ENCODE assay signal across 22 mouse cellular contexts in genomic region chr16:93219731-93220130, GRCm38 (mm10).
DNase-seq lines count a peak whose midpoint lies in the region; ATAC-seq and TF ChIP-seq lines count a peak whose summit lies in the region.
"Had no signal": no experiment of that assay in that cellular context is flagged by ENCODE, and none has a peak within 500 bp of the region (broad histone marks: within the 10 kb centered on the region; RNA-seq: fewer than 3 reads in every experiment).

No protein-coding gene starts in this region.

- TF ChIP-seq EP300 in MEL (IDR thresholded peaks at IDR 0.05; ENCODE audit: low read depth in 1 of 2, low read length in 2 of 2) = peak; percentile 93 to 96
- TF ChIP-seq EP300 in liver, postnatal 0 days (IDR thresholded peaks at IDR 0.05; ENCODE audit: low read depth) = peak; percentile 44; the same call in 1 of the 2 replicates

- 0 out of 2 replicates have a peak overlapping the region, but pooled peaks have one; percentile 5 for H3K4me2 ChIP-seq in liver, embryonic 12.5 days
- H3K4me2 ChIP-seq in liver, postnatal 0 days (ENCODE audit: low read depth, low read length) = no peak overlapping the region
- no peak overlapping the region for H3K4me2 ChIP-seq in midbrain, embryonic 15.5 days
- H3K4me2 ChIP-seq: embryonic facial prominence, embryonic 15.5 days; heart, embryonic 13.5 days; hindbrain, embryonic 15.5 days had no signal

- peak; percentile 55; the same call in 1 of the 2 replicates for ATAC-seq in liver, embryonic 12.5 days
- ATAC-seq in liver, postnatal 0 days = no peak
- ATAC-seq in midbrain, embryonic 15.5 days (replicated peaks) = no peak
- ATAC-seq: activated CD4-positive, CD25-positive, alpha-beta regulatory T cell, adult 4 months; forebrain, embryonic 14.5 days; Patski had no signal

- H3K79me2 ChIP-seq in MEL (ENCODE audit: control insufficient read depth, insufficient read depth, low read length, poor library complexity) = no peaks in the 10 kb centered on the region

- no peaks in the 10 kb centered on the region for H3K27me3 ChIP-seq in MEL (ENCODE audit: control insufficient read depth in 1 of 2, insufficient read depth in 2 of 2, low read length in 2 of 2)
- peaks cover 49% of the 10 kb centered on the region for H3K27me3 ChIP-seq in liver, embryonic 12.5 days (replicated peaks)
- 0 out of 2 replicates have a peak, but pooled peaks cover 3% of the 10 kb centered on the region for H3K27me3 ChIP-seq in liver, postnatal 0 days (ENCODE audit: insufficient read depth, low read length)
- no peaks in the 10 kb centered on the region for H3K27me3 ChIP-seq in midbrain, embryonic 15.5 days (replicated peaks)
- H3K27me3 ChIP-seq: CH12.LX; embryonic facial prominence, embryonic 15.5 days; hindbrain, embryonic 15.5 days; Patski had no signal

- no peak for TF ChIP-seq POLR2A in MEL (IDR thresholded peaks at IDR 0.05; ENCODE audit: control insufficient read depth in 1 of 2, insufficient read depth in 1 of 2, low read depth in 1 of 2, low read length in 2 of 2, poor library complexity in 1 of 2)

- no peak overlapping the region for H3K9ac ChIP-seq in MEL (ENCODE audit: control insufficient read depth, low read depth, low read length, poor library complexity, severe bottlenecking)
- H3K9ac ChIP-seq in liver, embryonic 12.5 days = no peak overlapping the region
- H3K9ac ChIP-seq in liver, postnatal 0 days (replicated peaks) = no peak overlapping the region
- no peak overlapping the region for H3K9ac ChIP-seq in midbrain, embryonic 15.5 days
- H3K9ac ChIP-seq: embryonic facial prominence, embryonic 15.5 days; heart, embryonic 13.5 days; hindbrain, embryonic 15.5 days had no signal

- no peaks in the 10 kb centered on the region for H3K9me3 ChIP-seq in MEL (replicated peaks; ENCODE audit: insufficient read depth, low read length)
- H3K9me3 ChIP-seq in liver, embryonic 12.5 days (replicated peaks) = no peaks in the 10 kb centered on the region
- H3K9me3 ChIP-seq in liver, postnatal 0 days (ENCODE audit: low read length) = no peaks in the 10 kb centered on the region
- H3K9me3 ChIP-seq in midbrain, embryonic 15.5 days = no peaks in the 10 kb centered on the region
- H3K9me3 ChIP-seq: embryonic facial prominence, embryonic 15.5 days; forebrain, embryonic 10.5 days; heart, embryonic 13.5 days; hindbrain, embryonic 15.5 days had no signal

- H3K36me3 ChIP-seq in MEL (ENCODE audit: control insufficient read depth in 1 of 2, insufficient read depth in 2 of 2, low read length in 2 of 2) = peaks cover 0 to 55% of the 10 kb centered on the region in 2 experiments; a peak in 2 of 4 replicates
- no peaks in the 10 kb centered on the region for H3K36me3 ChIP-seq in liver, embryonic 12.5 days
- no peaks in the 10 kb centered on the region for H3K36me3 ChIP-seq in liver, postnatal 0 days (replicated peaks; ENCODE audit: insufficient read depth, low read length)
- no peaks in the 10 kb centered on the region for H3K36me3 ChIP-seq in midbrain, embryonic 15.5 days (replicated peaks)
- H3K36me3 ChIP-seq: embryonic facial prominence, embryonic 15.5 days; forebrain, embryonic 10.5 days; heart, embryonic 13.5 days; hindbrain, embryonic 15.5 days had no signal

- TF ChIP-seq RAD21 in MEL (IDR thresholded peaks at IDR 0.05; ENCODE audit: low read depth, low read length) = no peak

- TF ChIP-seq CTCF in MEL (IDR thresholded peaks at IDR 0.05 in 2 of 3, conservative IDR thresholded peaks at IDR 0.05 in 1 of 3; ENCODE audit: control insufficient read depth in 1 of 3, insufficient read depth in 1 of 3, low read depth in 2 of 3, low read length in 3 of 3, poor library complexity in 1 of 3, severe bottlenecking in 1 of 3) = no peak
- no peak for TF ChIP-seq CTCF in liver, postnatal 0 days (IDR thresholded peaks at IDR 0.05; ENCODE audit: low read depth)

- H3K4me3 ChIP-seq in MEL (ENCODE audit: control insufficient read depth in 1 of 2, insufficient read depth in 1 of 2, low read depth in 2 of 2, low read length in 2 of 2) = no peak overlapping the region
- H3K4me3 ChIP-seq in liver, embryonic 12.5 days = no peak overlapping the region
- H3K4me3 ChIP-seq in liver, postnatal 0 days (ENCODE audit: low read depth, low read length) = no peak overlapping the region
- no peak overlapping the region for H3K4me3 ChIP-seq in midbrain, embryonic 15.5 days
- H3K4me3 ChIP-seq: embryonic facial prominence, embryonic 15.5 days; erythroblast, embryonic 14.5 days; forebrain, embryonic 10.5 days; gastrocnemius, adult 2 months; heart, embryonic 13.5 days; hindbrain, embryonic 15.5 days had no signal

- H3K27ac ChIP-seq in MEL (ENCODE audit: control insufficient read depth, low read depth, low read length) = peak overlapping the region; percentile 52
- H3K27ac ChIP-seq in liver, embryonic 12.5 days = no peak overlapping the region
- H3K27ac ChIP-seq in liver, postnatal 0 days (ENCODE audit: low read depth) = no peak overlapping the region
- no peak overlapping the region for H3K27ac ChIP-seq in midbrain, embryonic 15.5 days
- H3K27ac ChIP-seq: embryonic facial prominence, embryonic 15.5 days; forebrain, embryonic 10.5 days; gastrocnemius, adult 2 months; heart, embryonic 13.5 days; hindbrain, embryonic 15.5 days had no signal

- DNase-seq in MEL (ENCODE audit: low read depth, low spot score) = peak; percentile 65
- no peak for DNase-seq in liver, postnatal 0 days
- DNase-seq in ovary, adult 18-20 months (ENCODE audit: low spot score) = no peak
- no peak for DNase-seq in yolk sac, embryonic 10.5 days (ENCODE audit: low spot score)
- DNase-seq: cerebellum, adult 18-20 months; cerebellum, adult 9-11 months; embryo, embryonic 11 days; gastrocnemius, adult 2 months; gastrocnemius, postnatal 25 days; heart, adult 11 months; heart, postnatal 36 days had no signal

- H3K4me1 ChIP-seq in MEL (ENCODE audit: control insufficient read depth in 1 of 2, insufficient read depth in 2 of 2, low read length in 2 of 2) = peaks cover 34 to 60% of the 10 kb centered on the region in 2 experiments
- H3K4me1 ChIP-seq in liver, embryonic 12.5 days = peaks cover 33% of the 10 kb centered on the region
- no peaks in the 10 kb centered on the region; the same call in 1 of the 2 replicates for H3K4me1 ChIP-seq in liver, postnatal 0 days (ENCODE audit: insufficient read depth)
- H3K4me1 ChIP-seq in midbrain, embryonic 15.5 days = peaks cover 9% of the 10 kb centered on the region; the same call in 1 of the 2 replicates
- H3K4me1 ChIP-seq: embryonic facial prominence, embryonic 15.5 days; heart, embryonic 13.5 days; hindbrain, embryonic 15.5 days had no signal

- 28% methylated on average over 9 of the region's 9 CpGs for WGBS in liver, embryonic 12.5 days (ENCODE audit: insufficient replicate concordance)
- 54% methylated on average over 9 of the region's 9 CpGs for whole genome bisulfite sequencing in liver, postnatal 0 days (ENCODE audit: insufficient replicate concordance)
- WGBS in midbrain, embryonic 15.5 days = 82% methylated on average over 9 of the region's 9 CpGs

TF ChIP-seq in MEL, 35 proteins besides CTCF, POLR2A, EP300 and RAD21 (continues in another document):
- TF ChIP-seq MAFK (IDR thresholded peaks at IDR 0.05; ENCODE audit: borderline replicate concordance, low read depth, low read length) = peak; percentile 81
- no peak for TF ChIP-seq CHD1 (IDR thresholded peaks at IDR 0.05; ENCODE audit: low read depth, low read length)
- 0 out of 2 replicates have a peak, but pooled peaks have one; percentile 11 for TF ChIP-seq TBP (IDR thresholded peaks at IDR 0.05; ENCODE audit: low read depth, low read length)
- TF ChIP-seq ZNF384 (IDR thresholded peaks at IDR 0.05; ENCODE audit: low read depth, low read length) = no peak
- TF ChIP-seq GABPA (IDR thresholded peaks at IDR 0.05; ENCODE audit: low read depth, low read length) = peak; percentile 89
- TF ChIP-seq MAZ (IDR thresholded peaks at IDR 0.05; ENCODE audit: low read depth, low read length) = no peak
- no peak for TF ChIP-seq ZC3H11A (IDR thresholded peaks at IDR 0.05; ENCODE audit: low read depth, low read length)
- TF ChIP-seq POLR2AphosphoS2 (IDR thresholded peaks at IDR 0.05; ENCODE audit: low read length) = no peak
- TF ChIP-seq MYC (IDR thresholded peaks at IDR 0.05; ENCODE audit: low read depth, low read length) = no peak
- no peak for TF ChIP-seq JUND (IDR thresholded peaks at IDR 0.05; ENCODE audit: low read depth, low read length)
- TF ChIP-seq USF2 (IDR thresholded peaks at IDR 0.05; ENCODE audit: borderline replicate concordance in 1 of 2, insufficient read depth in 1 of 2, low read depth in 1 of 2, low read length in 2 of 2) = no peak
- TF ChIP-seq MXI1 (IDR thresholded peaks at IDR 0.05; ENCODE audit: low read depth, low read length) = peak; percentile 91
- no peak for TF ChIP-seq NRF1 (IDR thresholded peaks at IDR 0.05; ENCODE audit: insufficient read depth, low read depth, low read length, poor library complexity, severe bottlenecking)
- no peak for TF ChIP-seq ZKSCAN1 (IDR thresholded peaks at IDR 0.05; ENCODE audit: low read depth, low read length)
- no peak for TF ChIP-seq SMC3 (IDR thresholded peaks at IDR 0.05; ENCODE audit: low read depth, low read length)
- TF ChIP-seq SIN3A (IDR thresholded peaks at IDR 0.05; ENCODE audit: low read length) = peak; percentile 93
- TF ChIP-seq E2F4 (IDR thresholded peaks at IDR 0.05; ENCODE audit: borderline replicate concordance, low read depth, low read length) = no peak
- TF ChIP-seq TAL1 (IDR thresholded peaks at IDR 0.05; ENCODE audit: low read length) = no peak
- TF ChIP-seq KAT2A (conservative IDR thresholded peaks at IDR 0.05; ENCODE audit: low read depth, low read length) = no peak; the same call in 1 of the 2 replicates
- no peak for TF ChIP-seq MEF2A (IDR thresholded peaks at IDR 0.05; ENCODE audit: extremely low read depth, insufficient replicate concordance, low read depth, low read length, poor library complexity, severe bottlenecking)
- no peak for TF ChIP-seq POLR2AphosphoS5 (IDR thresholded peaks at IDR 0.05; ENCODE audit: borderline replicate concordance, low read depth, low read length)
- no peak for TF ChIP-seq ELF1 (IDR thresholded peaks at IDR 0.05; ENCODE audit: low read depth, low read length)
- peak; percentile 99 for TF ChIP-seq GATA1 (IDR thresholded peaks at IDR 0.05; ENCODE audit: low read depth, low read length)
- TF ChIP-seq USF1 (IDR thresholded peaks at IDR 0.05; ENCODE audit: low read depth, low read length) = peak; percentile 49; the same call in 1 of the 2 replicates
- peak; percentile 64; the same call in 1 of the 2 replicates for TF ChIP-seq MAX (IDR thresholded peaks at IDR 0.05; ENCODE audit: low read length)
- TF ChIP-seq CHD2 (IDR thresholded peaks at IDR 0.05; ENCODE audit: low read length) = no peak
- peak; percentile 58; the same call in 1 of the 2 replicates for TF ChIP-seq ZMIZ1 (IDR thresholded peaks at IDR 0.05; ENCODE audit: low read depth, low read length)
- TF ChIP-seq NELFE (IDR thresholded peaks at IDR 0.05; ENCODE audit: low read depth, low read length) = no peak
- no peak for TF ChIP-seq UBTF (IDR thresholded peaks at IDR 0.05; ENCODE audit: borderline replicate concordance, insufficient read depth, low read depth, low read length)
